Mouse (Mus musculus): ENCODE results near the gene Tspo.

The Tspo gene

GRCm38 (mm10) chr15:83584741-83585220 lies 21.4 kb downstream of the Tspo start:
- no peak for DNase-seq

- no peak for DNase-seq
These were observed 27.4 kb downstream of the Tspo start for GRCm38 (mm10) chr15:83590841-83591240.

GRCm38 (mm10) chr15:83591758-83592157 lies 28.4 kb downstream of the Tspo start:
- no peak for DNase-seq

GRCm38 (mm10) chr15:83592260-83593188 lies 29.1 kb downstream of the Tspo start:
- no peak for DNase-seq

DNA sequence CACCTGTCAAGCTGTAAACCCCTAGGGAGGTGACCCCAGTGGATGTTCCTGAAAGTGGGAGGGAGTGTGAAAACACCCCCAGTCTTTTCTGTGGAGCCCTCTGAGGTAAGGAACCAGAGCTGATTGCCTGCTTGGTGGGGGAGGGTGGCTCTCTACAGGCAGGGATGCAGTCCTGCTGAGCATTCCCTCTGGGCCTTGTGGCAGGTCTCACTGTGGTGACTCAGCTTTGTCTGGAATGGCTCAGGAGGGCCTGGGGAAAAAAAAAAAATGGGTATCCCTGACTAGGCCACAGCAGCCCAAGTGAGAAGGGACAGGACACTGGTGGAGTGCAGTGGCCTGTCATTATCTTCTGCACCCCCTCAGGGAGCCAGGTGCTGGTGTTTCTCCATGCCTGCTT lies 29.8 kb downstream of the Tspo start:
- no peak for DNase-seq

- DNase-seq = peak in 1 of 2 experiments; percentile 12
These were observed 30.5 kb downstream of the Tspo start for GRCm38 (mm10) chr15:83593702-83594512.

GRCm38 (mm10) chr15:83594513-83595363 lies 31.3 kb downstream of the Tspo start, which contains the start of gene Ttll12:
Gene Ttll12 (minus strand): TSS chr15:83595157.
- DNase-seq = peak; percentile 98

DNA sequence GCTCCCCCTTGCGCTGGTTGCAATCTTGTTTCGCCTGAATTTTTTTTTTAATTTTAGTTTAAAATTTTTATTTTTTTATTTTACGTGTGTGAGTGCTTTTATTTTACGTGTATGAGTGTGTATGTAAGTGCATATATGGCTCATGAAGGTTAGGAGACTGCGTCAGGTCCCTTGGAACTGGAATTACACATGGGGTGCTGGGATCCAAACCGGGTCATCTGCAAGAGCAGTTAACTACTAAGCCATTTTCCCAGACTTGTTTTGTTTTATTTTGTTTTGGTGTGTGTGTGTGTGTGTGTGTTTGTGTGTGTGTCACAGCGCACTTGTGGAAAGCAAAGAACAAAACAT lies 31.9 kb downstream of the Tspo start:
- no peak for DNase-seq

- DNase-seq = no peak
These were observed 33.4 kb downstream of the Tspo start for GRCm38 (mm10) chr15:83596833-83597232.

GRCm38 (mm10) chr15:83601185-83601584 lies 37.8 kb downstream of the Tspo start:
- DNase-seq = no peak

DNA sequence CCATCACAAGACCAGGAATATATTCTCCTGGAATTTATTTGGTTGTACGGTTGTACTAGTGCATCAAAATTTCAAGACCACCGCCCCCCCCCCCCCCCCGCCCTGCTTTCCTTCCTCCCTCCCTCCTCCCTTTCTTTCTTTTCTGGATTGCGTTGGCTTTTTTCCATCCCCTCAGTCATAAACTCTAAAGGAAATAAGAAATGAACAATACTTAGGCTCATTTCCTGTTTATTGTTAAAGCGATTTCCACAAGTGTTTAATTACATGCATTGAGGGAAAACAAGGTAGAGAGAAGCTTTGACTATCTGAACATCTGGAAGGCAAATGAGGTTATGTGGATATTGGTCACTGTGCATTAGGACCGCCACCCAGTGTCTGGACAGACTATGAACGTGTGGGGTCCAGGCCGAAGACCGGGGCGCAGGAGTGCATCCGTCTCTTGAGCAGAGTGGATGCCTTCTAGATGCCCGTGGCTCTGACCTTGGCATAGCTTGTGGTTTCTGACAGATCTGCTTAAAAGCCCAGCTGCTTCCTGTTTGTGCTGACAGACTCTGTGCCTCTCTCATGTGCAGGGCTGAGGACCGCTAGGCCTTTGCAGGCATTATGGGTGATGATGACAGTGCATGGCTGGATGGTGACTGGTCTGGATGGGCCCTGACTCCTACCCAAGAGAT lies 39.1 kb downstream of the Tspo start:
- DNase-seq = no peak

DNA sequence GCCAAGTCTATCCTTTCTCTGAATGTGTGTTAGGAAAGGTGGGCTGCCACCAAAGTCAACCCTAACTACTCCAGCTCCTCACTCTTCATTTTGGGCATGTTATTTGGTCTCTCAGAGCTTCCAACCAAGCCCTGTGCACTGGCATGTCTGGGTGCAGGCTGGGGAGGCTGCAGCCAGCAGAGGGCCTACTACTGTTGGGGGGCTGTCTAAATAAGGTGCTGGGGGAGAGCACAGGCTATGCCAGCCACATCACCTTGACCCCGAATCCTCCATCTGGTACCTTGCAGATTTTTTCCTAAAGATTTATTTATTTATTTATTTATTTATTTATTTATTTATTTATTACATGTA lies 39.6 kb downstream of the Tspo start:
- DNase-seq = no peak

DNA sequence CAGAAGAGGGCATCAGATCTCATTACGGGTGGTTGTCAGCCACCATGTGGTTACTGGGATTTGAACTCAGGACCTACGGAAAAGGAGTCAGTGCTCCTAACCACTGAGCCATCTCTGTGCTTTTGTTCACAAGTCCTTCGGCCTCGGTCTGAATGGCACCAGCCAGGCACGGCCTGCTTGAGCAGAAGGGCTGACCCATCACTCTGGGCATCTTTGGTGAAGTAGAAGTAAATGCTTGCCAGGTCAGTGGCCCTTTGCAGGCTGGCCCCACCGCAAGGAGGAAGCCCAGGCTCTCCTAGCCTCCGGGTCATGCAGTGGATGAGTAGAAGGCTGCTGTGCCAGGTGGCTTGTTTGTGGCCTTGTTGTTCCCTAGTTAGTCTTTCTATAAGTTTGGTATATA lies 40.0 kb downstream of the Tspo start:
- no peak for DNase-seq

GRCm38 (mm10) chr15:83606216-83606615 lies 42.8 kb downstream of the Tspo start:
- no peak for DNase-seq

DNA sequence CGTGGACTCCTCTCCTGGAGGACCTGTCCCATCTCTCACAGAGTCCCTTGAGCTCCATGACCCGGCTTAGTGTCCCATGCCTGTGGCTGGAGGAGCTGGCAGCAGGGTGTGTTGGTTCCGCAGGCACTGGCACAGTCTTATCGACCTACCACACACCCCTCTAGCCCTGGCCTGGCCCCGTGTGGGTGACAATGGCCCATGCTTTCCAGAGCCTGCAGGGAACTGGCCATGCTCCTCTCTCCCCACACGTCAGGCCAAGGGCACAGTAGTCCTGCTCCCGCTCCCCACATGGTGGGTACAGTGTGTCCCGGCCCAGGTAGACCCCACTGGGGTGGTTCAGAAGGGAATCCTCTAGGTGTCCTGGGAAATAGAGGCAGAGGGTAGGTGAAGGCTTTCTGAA lies 43.3 kb downstream of the Tspo start:
- no peak for DNase-seq

GRCm38 (mm10) chr15:83607115-83607802 lies 43.9 kb downstream of the Tspo start:
- DNase-seq = peak; percentile 81 to 91

- no peak for DNase-seq
These were observed 51.9 kb downstream of the Tspo start for GRCm38 (mm10) chr15:83615245-83615644.
